Mouse (Mus musculus) Patski (cell line): ENCODE measurements at regions not wholly inside any gene's neighbourhood (a gene's known extent, or its start where the extent isn't known, plus 50 kb on each side); places are given as distances from the start of the nearest gene placed in this dataset.

Source experiments
- ATAC-seq: fragments of 100-300 bp; one replicate; pipeline ENCODE4 v1.8.0; 2021
- CTCF ChIA-PET: fragments of 350-600 bp; sonication (Branson Sonifier 250); formaldehyde crosslinking; loops from one replicate; lab custom pipeline; 2022; ENCODE audit warnings: inconsistent platforms; lab: Charles Lee
- POLR2A ChIA-PET: fragments of 350-600 bp; sonication (Branson Sonifier 250); formaldehyde crosslinking; loops from one replicate; lab custom pipeline; 2022; ENCODE audit warnings: antibody characterized with exemption, inconsistent platforms; lab: Charles Lee
- DNase-seq: peaks from one replicate; pipeline ENCODE4 v3.0.0-alpha.2; 2011; ENCODE audit warnings: low read depth, low spot score
- H3K27me3 ChIP-seq: fragments of 371-371 bp; one replicate; pipeline ENCODE4 v1.5.1; 2021
- CTCF ChIP-seq: fragments of 100-300 bp; IDR thresholded peaks from one replicate; pipeline ENCODE4 v1.5.1; 2021
- in situ Hi-C: fragments of 300-500 bp; cut with MboI; formaldehyde crosslinking; loops from 3 replicates; pipeline ENCODE4 v1.11.1; 2018; ENCODE audit warnings: low pct_unique_long_range_greater_than_20kb, mixed read lengths

DNA sequence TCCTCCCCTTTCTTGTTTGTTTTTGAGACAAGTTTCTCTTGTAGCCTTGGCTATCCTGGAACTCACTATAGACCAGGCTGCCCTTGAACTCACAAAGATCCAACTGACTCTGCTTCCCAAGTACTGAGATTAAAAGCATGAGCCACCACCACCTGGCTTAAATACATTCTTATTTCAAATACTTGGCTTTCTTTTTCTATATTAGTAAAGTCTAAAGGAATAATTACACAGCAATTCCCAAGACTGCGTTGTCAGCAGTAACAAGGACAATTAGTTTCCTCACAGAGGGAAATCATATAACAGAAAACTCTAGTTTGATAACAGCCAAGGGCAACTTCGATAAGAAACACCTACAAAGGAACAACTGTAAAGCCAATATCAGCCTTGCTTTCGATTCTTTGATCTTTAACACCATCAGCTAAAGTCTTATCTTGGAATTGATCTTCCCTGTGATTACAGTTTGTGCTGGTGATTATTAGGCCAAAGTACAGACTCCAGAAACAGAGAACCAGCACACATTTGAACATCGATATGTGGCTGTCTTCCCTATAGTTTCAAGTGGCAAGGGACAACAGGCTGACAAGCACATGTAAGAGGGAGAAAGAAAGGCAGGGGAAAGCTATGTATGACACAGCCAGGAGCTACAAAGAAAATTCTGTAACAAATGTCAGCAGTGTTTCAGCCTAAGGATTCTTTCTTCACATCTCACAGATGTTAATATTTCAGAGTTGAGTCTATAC, 76.0 kb upstream of the Malrd1 start:
- peaks cover 4% of the 10 kb centered on the region for H3K27me3 ChIP-seq
- POLR2A ChIA-PET, result interaction anchor here (0.6 kb wide), 2 partner anchors 93 to 179 kb away, joined by 3 read pairs; no protein-coding TSS in a partner anchor
- DNase-seq (no peak), ATAC-seq (no peak)
- CTCF ChIA-PET, result no interaction called here
- in situ Hi-C loops, result no loop called here
- TF ChIP-seq CTCF, result no peak

DNA sequence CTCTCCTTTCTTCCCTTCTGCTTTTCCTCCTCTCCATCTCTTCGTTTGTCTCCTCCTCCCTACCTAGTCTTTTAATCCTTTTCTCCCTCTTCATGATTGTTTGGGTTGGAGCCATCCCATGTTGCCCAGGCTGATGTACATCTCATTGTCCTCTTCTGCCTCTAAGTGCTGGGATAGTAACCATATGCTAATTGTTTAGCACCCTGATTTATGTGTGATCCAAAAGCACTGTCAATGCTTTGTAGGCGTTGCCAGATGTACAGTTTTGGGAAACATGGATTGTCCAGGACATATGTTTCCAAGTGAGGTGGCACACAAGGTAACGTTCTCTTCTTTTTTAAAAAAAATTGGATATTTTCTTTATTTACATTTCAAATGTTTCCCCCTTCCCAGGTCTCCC, 74.5 kb upstream of the Malrd1 start:
- H3K27me3 ChIP-seq, result peaks cover 4% of the 10 kb centered on the region
- no peak for ATAC-seq
- DNase-seq, result no peak
- CTCF ChIA-PET, result no interaction called here
- in situ Hi-C loops, result no loop called here
- POLR2A ChIA-PET, result no interaction called here
- TF ChIP-seq CTCF, result no peak

DNA sequence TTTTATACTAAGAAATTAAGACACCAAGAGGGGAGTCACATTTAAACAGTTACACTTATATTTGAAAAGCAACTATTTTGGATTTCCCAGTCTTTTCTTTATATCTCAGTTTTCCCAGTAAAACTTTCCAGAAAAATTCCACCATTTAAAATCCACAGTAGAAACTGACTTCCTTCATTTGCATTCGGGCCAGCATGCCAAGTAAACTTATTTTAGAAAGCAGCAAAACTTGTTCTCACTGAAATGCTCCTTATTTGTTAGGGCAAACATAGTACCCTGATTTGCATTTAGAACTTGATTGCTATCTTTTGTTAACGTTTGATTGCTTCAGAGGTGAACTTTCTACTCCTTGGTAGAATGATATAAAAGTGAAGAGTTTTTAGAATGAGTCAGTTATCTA, 56.9 kb upstream of the Malrd1 start:
- H3K27me3 ChIP-seq, result no peaks in the 10 kb centered on the region
- DNase-seq, result no peak
- TF ChIP-seq CTCF, result no peak
- in situ Hi-C loops, result no loop called here
- ATAC-seq, result no peak
- ChIA-PET POLR2A (no interaction called here), CTCF (no interaction called here)
